Mouse (Mus musculus): ENCODE data around the gene Tril. TPM values are rescaled to one million over a fixed set of nuclear protein-coding genes. Genes with fewer than 3 reads are reported as not detected.

Gene Tril
- polyA plus RNA-seq, 1 experiment from 2014 or later: 15.3 TPM

GRCm38 (mm10) chr6:53801893-53802286 is 18.7 kb downstream of the Tril start:
- 57% methylated on average over 5 of the region's 5 CpGs for WGBS
- Histone ChIP-seq H3K9me3 (no peaks in the 10 kb centered on the region), H3K27ac (0 out of 2 replicates have a peak overlapping the region, but pooled peaks have one; percentile 44), H3K4me3 (no peak overlapping the region), H3K36me3 (no peaks in the 10 kb centered on the region), H3K27me3 (ENCODE audit: insufficient read depth, poor library complexity, severe bottlenecking) (no peaks in the 10 kb centered on the region), H3K4me1 (peaks cover 24% of the 10 kb centered on the region)
- DNase-seq (ENCODE audit: low spot score): no peak

- H3K27ac ChIP-seq: 0 out of 2 replicates have a peak overlapping the region, but pooled peaks have one; percentile 44
- 46% methylated on average over 4 of the region's 4 CpGs for WGBS
Observed at GRCm38 (mm10) chr6:53801269-53801892, 19.2 kb downstream of the Tril start.

GRCm38 (mm10) chr6:53798865-53799264 is 21.8 kb downstream of the Tril start:
- WGBS: 77% methylated on average over 3 of the region's 3 CpGs

More at GRCm38 (mm10) chr6:53801269-53801892, 19.2 kb downstream of the Tril start:
- Histone ChIP-seq H3K27me3 (ENCODE audit: insufficient read depth, poor library complexity, severe bottlenecking) (no peaks in the 10 kb centered on the region), H3K4me3 (no peak overlapping the region), H3K36me3 (no peaks in the 10 kb centered on the region), H3K9me3 (no peaks in the 10 kb centered on the region), H3K4me1 (peaks cover 20% of the 10 kb centered on the region; the same call in 1 of the 2 replicates)
- DNase-seq (ENCODE audit: low spot score): no peak

GRCm38 (mm10) chr6:53796835-53797234 is 23.8 kb downstream of the Tril start:
- Histone ChIP-seq H3K4me3 (no peak overlapping the region), H3K4me1 (peaks cover 22% of the 10 kb centered on the region; the same call in 1 of the 2 replicates), H3K9me3 (no peaks in the 10 kb centered on the region), H3K27ac (no peak overlapping the region), H3K27me3 (ENCODE audit: insufficient read depth, poor library complexity, severe bottlenecking) (peaks cover 8% of the 10 kb centered on the region), H3K36me3 (no peaks in the 10 kb centered on the region)
- no peak for DNase-seq (ENCODE audit: low spot score)
- WGBS: 59% methylated on average over 3 of the region's 3 CpGs

More at GRCm38 (mm10) chr6:53798865-53799264, 21.8 kb downstream of the Tril start:
- Histone ChIP-seq H3K9me3 (no peaks in the 10 kb centered on the region), H3K4me3 (no peak overlapping the region), H3K27ac (no peak overlapping the region), H3K27me3 (ENCODE audit: insufficient read depth, poor library complexity, severe bottlenecking) (peaks cover 8% of the 10 kb centered on the region), H3K36me3 (no peaks in the 10 kb centered on the region), H3K4me1 (peaks cover 27% of the 10 kb centered on the region; the same call in 1 of the 2 replicates)
- DNase-seq (ENCODE audit: low spot score): no peak

- no peak overlapping the region for H3K4me3 ChIP-seq
- H3K9me3 ChIP-seq: no peaks in the 10 kb centered on the region
- H3K27me3 ChIP-seq (ENCODE audit: insufficient read depth, poor library complexity, severe bottlenecking): peaks cover 8% of the 10 kb centered on the region
- peaks cover 13% of the 10 kb centered on the region; the same call in 1 of the 2 replicates for H3K4me1 ChIP-seq
- H3K27ac ChIP-seq: no peak overlapping the region
- WGBS: 20% methylated on average over 5 of the region's 5 CpGs
- DNase-seq (ENCODE audit: low spot score): no peak
- no peaks in the 10 kb centered on the region for H3K36me3 ChIP-seq
Observed at GRCm38 (mm10) chr6:53795788-53796187, 24.8 kb downstream of the Tril start.

- no peaks in the 10 kb centered on the region for H3K36me3 ChIP-seq
- H3K9me3 ChIP-seq: no peaks in the 10 kb centered on the region
- H3K4me1 ChIP-seq: peaks cover 13% of the 10 kb centered on the region; the same call in 1 of the 2 replicates
- no peak overlapping the region for H3K4me3 ChIP-seq
- DNase-seq (ENCODE audit: low spot score): no peak
- H3K27ac ChIP-seq: no peak overlapping the region
- 44% methylated on average over 11 of the region's 11 CpGs for WGBS
- peaks cover 8% of the 10 kb centered on the region for H3K27me3 ChIP-seq (ENCODE audit: insufficient read depth, poor library complexity, severe bottlenecking)
Observed at GRCm38 (mm10) chr6:53795078-53795477, 25.6 kb downstream of the Tril start.

GRCm38 (mm10) chr6:53794323-53794971 is 26.2 kb downstream of the Tril start:
- Histone ChIP-seq H3K9me3 (no peaks in the 10 kb centered on the region), H3K4me3 (no peak overlapping the region), H3K27me3 (ENCODE audit: insufficient read depth, poor library complexity, severe bottlenecking) (peaks cover 8% of the 10 kb centered on the region), H3K36me3 (no peaks in the 10 kb centered on the region), H3K27ac (no peak overlapping the region), H3K4me1 (peaks cover 13% of the 10 kb centered on the region; the same call in 1 of the 2 replicates)
- WGBS: 12% methylated on average over 17 of the region's 17 CpGs
- DNase-seq (ENCODE audit: low spot score): no peak

- Histone ChIP-seq H3K4me3 (no peak overlapping the region), H3K9me3 (no peaks in the 10 kb centered on the region), H3K27ac (no peak overlapping the region), H3K4me1 (no peaks in the 10 kb centered on the region), H3K27me3 (ENCODE audit: insufficient read depth, poor library complexity, severe bottlenecking) (no peaks in the 10 kb centered on the region), H3K36me3 (no peaks in the 10 kb centered on the region)
- DNase-seq (ENCODE audit: low spot score): no peak
- WGBS: 42% methylated on average over 16 of the region's 16 CpGs
Observed at GRCm38 (mm10) chr6:53782880-53783539, 37.6 kb downstream of the Tril start.

- DNase-seq (ENCODE audit: low spot score): peak; percentile 67
- H3K9me3 ChIP-seq: no peaks in the 10 kb centered on the region
- H3K27me3 ChIP-seq (ENCODE audit: insufficient read depth, poor library complexity, severe bottlenecking): no peaks in the 10 kb centered on the region
- no peaks in the 10 kb centered on the region for H3K36me3 ChIP-seq
- H3K4me3 ChIP-seq: no peak overlapping the region
- WGBS: 84% methylated on average over 5 of the region's 5 CpGs
- no peak overlapping the region for H3K27ac ChIP-seq
- H3K4me1 ChIP-seq: no peaks in the 10 kb centered on the region
Observed at GRCm38 (mm10) chr6:53782273-53782672, 38.4 kb downstream of the Tril start.

- H3K27ac ChIP-seq: no peak overlapping the region
- 15% methylated on average over 4 of the region's 4 CpGs for WGBS
- peak; percentile 72 for DNase-seq (ENCODE audit: low spot score)
- H3K9me3 ChIP-seq: no peaks in the 10 kb centered on the region
- no peaks in the 10 kb centered on the region for H3K4me1 ChIP-seq
- H3K27me3 ChIP-seq (ENCODE audit: insufficient read depth, poor library complexity, severe bottlenecking): no peaks in the 10 kb centered on the region
- no peak overlapping the region for H3K4me3 ChIP-seq
- H3K36me3 ChIP-seq: no peaks in the 10 kb centered on the region
Observed at GRCm38 (mm10) chr6:53781171-53781570, 39.5 kb downstream of the Tril start.

GRCm38 (mm10) chr6:53780008-53780407 is 40.6 kb downstream of the Tril start:
- DNase-seq (ENCODE audit: low spot score): no peak
- Histone ChIP-seq H3K36me3 (no peaks in the 10 kb centered on the region), H3K27me3 (ENCODE audit: insufficient read depth, poor library complexity, severe bottlenecking) (no peaks in the 10 kb centered on the region), H3K9me3 (no peaks in the 10 kb centered on the region), H3K4me1 (no peaks in the 10 kb centered on the region), H3K27ac (no peak overlapping the region), H3K4me3 (no peak overlapping the region)
- 85% methylated on average over 5 of the region's 5 CpGs for WGBS

- peak; percentile 53 for DNase-seq (ENCODE audit: low spot score)
- Histone ChIP-seq H3K36me3 (no peaks in the 10 kb centered on the region), H3K27ac (no peak overlapping the region), H3K9me3 (no peaks in the 10 kb centered on the region), H3K27me3 (ENCODE audit: insufficient read depth, poor library complexity, severe bottlenecking) (no peaks in the 10 kb centered on the region), H3K4me1 (no peaks in the 10 kb centered on the region), H3K4me3 (no peak overlapping the region)
- 76% methylated on average over 7 of the region's 7 CpGs for WGBS
Observed at GRCm38 (mm10) chr6:53779526-53779925, 41.1 kb downstream of the Tril start.

- Histone ChIP-seq H3K9me3 (no peaks in the 10 kb centered on the region), H3K4me1 (no peaks in the 10 kb centered on the region), H3K27ac (no peak overlapping the region), H3K4me3 (no peak overlapping the region), H3K27me3 (ENCODE audit: insufficient read depth, poor library complexity, severe bottlenecking) (no peaks in the 10 kb centered on the region), H3K36me3 (no peaks in the 10 kb centered on the region)
- peak; percentile 63 for DNase-seq (ENCODE audit: low spot score)
- 66% methylated on average over 8 of the region's 8 CpGs for WGBS
Observed at GRCm38 (mm10) chr6:53778424-53778955, 42.1 kb downstream of the Tril start.
